9 mouse cellular contexts compared by ENCODE assay signal in genomic region chr19:17124034-17124735, GRCm38 (mm10).
DNase-seq lines count a peak whose midpoint lies in the region; ATAC-seq and TF ChIP-seq lines count a peak whose summit lies in the region.
"Had no signal": no experiment of that assay in that cellular context is flagged by ENCODE, and none has a peak within 500 bp of the region (broad histone marks: within the 10 kb centered on the region; RNA-seq: fewer than 3 reads in every experiment).

No protein-coding gene starts in this region.

- POLR2A ChIA-PET in Patski (lab: Charles Lee): interaction anchor here (1.5 kb wide), 1 partner anchor 263 kb away, joined by 3 read pairs; no protein-coding TSS in a partner anchor

- CTCF ChIA-PET in Patski (lab: Charles Lee): interaction anchor here (0.7 to 3.2 kb wide), 20 partner anchors 11 to 264 kb away, joined by 3 to 53 read pairs (median 3); no protein-coding TSS in a partner anchor

- ATAC-seq in Patski: no peak

- TF ChIP-seq POLR2A in cortical plate, adult 2 months (IDR thresholded peaks at IDR 0.05; ENCODE audit: extremely low read depth, insufficient read depth, low read length): no peak

- no peaks in the 10 kb centered on the region for H3K27me3 ChIP-seq in Patski

- intact Hi-C loops in left cerebral cortex, postnatal 36 days (cut with DNase I): loop anchor here (1.0 to 10.0 kb wide), 2 partner anchors 264 to 1421 kb away; no protein-coding TSS in a partner anchor

- no peak overlapping the region for H3K4me3 ChIP-seq in cortical plate, adult 2 months (ENCODE audit: insufficient read depth, low read length)
- H3K4me3 ChIP-seq: megakaryocyte, embryonic 14.5 days had no signal

- DNase-seq in layer of hippocampus, adult 11-12 months (ENCODE audit: low spot score): peak; percentile 67
- DNase-seq in layer of hippocampus, adult 9-10 months (ENCODE audit: low spot score): no peak
- DNase-seq in Patski (ENCODE audit: low read depth, low spot score): no peak
- peak; percentile 63 for DNase-seq in heart, postnatal 4 days
- DNase-seq in left cerebral cortex, postnatal 36 days (ENCODE audit: low spot score in 2 of 2): peak; percentile 24 to 33
- DNase-seq in natural killer cell, adult 2 months (ENCODE audit: low spot score in 2 of 2): peak; percentile 34 to 65
- peak; percentile 12 for DNase-seq in yolk sac, embryonic 10.5 days (ENCODE audit: low spot score)

- H3K4me1 ChIP-seq in cortical plate, adult 2 months (ENCODE audit: control insufficient read depth, insufficient read depth, low read length): no peaks in the 10 kb centered on the region

- in situ Hi-C loops in Patski (cut with MboI; ENCODE audit: low pct_unique_long_range_greater_than_20kb): loop anchor here (5.0 kb wide), 1 partner anchor 238 kb away; no protein-coding TSS in a partner anchor

- no peak overlapping the region for H3K27ac ChIP-seq in cortical plate, adult 2 months (ENCODE audit: insufficient read depth, low read length)

- TF ChIP-seq CTCF in Patski (IDR thresholded peaks at IDR 0.05): peak; percentile 70
- peak; percentile 68 for TF ChIP-seq CTCF in cortical plate, adult 2 months (IDR thresholded peaks at IDR 0.05; ENCODE audit: extremely low read depth, insufficient read depth, low read length)

Comparison
In these comparisons a context has a peak if more than half of its experiments do, and no peak if none do; other contexts are left out.
1. DNase-seq: peak in layer of hippocampus, adult 11-12 months (single experiment), heart, postnatal 4 days (single experiment), left cerebral cortex, postnatal 36 days (2 of 2), natural killer cell, adult 2 months (2 of 2) and yolk sac, embryonic 10.5 days (single experiment); none in layer of hippocampus, adult 9-10 months (single experiment) and Patski (single experiment).